Mouse (Mus musculus) bone marrow, adult 2 months (tissue): ENCODE measurements around the gene Gpr180.

Experiments
- CTCF ChIP-seq: fragments of 200-500 bp; IDR thresholded peaks from 2 replicates; pipeline ENCODE4 v1.5.1; 2011; ENCODE audit warnings: low read length, control low read depth; ENCODE audit not compliant: control insufficient read depth, insufficient read depth
- POLR2A ChIP-seq: fragments of 200-500 bp; IDR thresholded peaks from 2 replicates; pipeline ENCODE4 v1.6.1; 2011; ENCODE audit warnings: low read depth, mild to moderate bottlenecking, control low read depth, low read length, borderline replicate concordance; ENCODE audit not compliant: control insufficient read depth

DNA sequence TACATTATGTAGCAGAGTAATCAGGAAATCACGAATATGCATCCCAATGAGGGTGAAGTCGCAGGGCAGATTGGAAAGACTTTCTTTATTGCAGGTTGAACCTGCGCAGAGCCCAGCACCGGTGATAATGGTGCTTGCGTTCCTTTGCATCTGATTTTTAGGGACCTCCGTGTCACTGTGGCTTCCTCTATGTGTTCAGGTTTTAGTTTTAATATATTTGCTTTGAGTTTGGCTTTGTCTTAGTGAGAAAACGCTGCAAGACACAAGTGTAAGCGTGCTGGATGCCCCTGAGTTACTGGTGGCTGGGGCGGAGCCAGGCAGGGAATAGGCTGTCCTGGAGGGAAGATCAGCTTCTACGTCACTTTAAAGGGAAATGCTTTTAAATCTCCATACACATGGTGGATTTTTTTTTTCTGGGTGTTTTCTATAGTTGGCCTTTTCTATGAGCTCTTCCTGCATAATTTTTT, 43.8 kb downstream of the Gpr180 start:
- TF ChIP-seq CTCF (no peak), POLR2A (no peak)
